Mouse (Mus musculus): ENCODE data around the gene Jpt1. TPM values are rescaled to one million over a fixed set of nuclear protein-coding genes. Genes with fewer than 3 reads are reported as not detected.

Gene Jpt1
- polyA plus RNA-seq, 1 experiment from 2014 or later: 870 TPM

- H3K27ac ChIP-seq (ENCODE audit: low read depth, low read length): no peak overlapping the region
- ATAC-seq (ENCODE audit: insufficient read depth, low FRiP score, low TSS enrichment) (no peak), DNase-seq (ENCODE audit: low spot score) (no peak)
- no peak overlapping the region for H3K4me2 ChIP-seq (ENCODE audit: low read depth)
- H3K27me3 ChIP-seq (ENCODE audit: control insufficient read depth, insufficient read depth, low read length): no peaks in the 10 kb centered on the region
- no peak overlapping the region for H3K4me3 ChIP-seq (ENCODE audit: low read depth, low read length)
- no peaks in the 10 kb centered on the region for H3K9me3 ChIP-seq (ENCODE audit: control insufficient read depth, low read length)
- peaks cover 10% of the 10 kb centered on the region for H3K4me1 ChIP-seq (ENCODE audit: control insufficient read depth, insufficient read depth, low read length)
- WGBS: 83% methylated on average over 5 of the region's 5 CpGs
- no peaks in the 10 kb centered on the region for H3K36me3 ChIP-seq (ENCODE audit: control insufficient read depth, insufficient read depth, low read length)
- H3K9ac ChIP-seq (ENCODE audit: low read length): no peak overlapping the region
These were observed 2.8 kb upstream of the Jpt1 start for GRCm38 (mm10) chr11:115516942-115517341.

- Histone ChIP-seq H3K9me3 (ENCODE audit: control insufficient read depth, low read length) (no peaks in the 10 kb centered on the region), H3K27me3 (ENCODE audit: control insufficient read depth, insufficient read depth, low read length) (no peaks in the 10 kb centered on the region), H3K4me3 (ENCODE audit: low read depth, low read length) (no peak overlapping the region), H3K9ac (ENCODE audit: low read length) (no peak overlapping the region), H3K36me3 (ENCODE audit: control insufficient read depth, insufficient read depth, low read length) (no peaks in the 10 kb centered on the region), H3K4me2 (ENCODE audit: low read depth) (no peak overlapping the region), H3K27ac (ENCODE audit: low read depth, low read length) (no peak overlapping the region), H3K4me1 (ENCODE audit: control insufficient read depth, insufficient read depth, low read length) (peaks cover 28% of the 10 kb centered on the region)
- WGBS: 77% methylated on average over 6 of the region's 6 CpGs
- ATAC-seq (ENCODE audit: insufficient read depth, low FRiP score, low TSS enrichment) (no peak), DNase-seq (ENCODE audit: low spot score) (no peak)
These were observed 834 bp upstream of the Jpt1 start for GRCm38 (mm10) chr11:115515021-115515420.

- Histone ChIP-seq H3K27me3 (ENCODE audit: control insufficient read depth, insufficient read depth, low read length) (no peaks in the 10 kb centered on the region), H3K36me3 (ENCODE audit: control insufficient read depth, insufficient read depth, low read length) (no peaks in the 10 kb centered on the region), H3K4me3 (ENCODE audit: low read depth, low read length) (peak overlapping the region; percentile 100), H3K27ac (ENCODE audit: low read depth, low read length) (peak overlapping the region; percentile 61), H3K9ac (ENCODE audit: low read length) (peak overlapping the region; percentile 98), H3K4me2 (ENCODE audit: low read depth) (peak overlapping the region; percentile 96), H3K4me1 (ENCODE audit: control insufficient read depth, insufficient read depth, low read length) (peaks cover 34% of the 10 kb centered on the region), H3K9me3 (ENCODE audit: control insufficient read depth, low read length) (no peaks in the 10 kb centered on the region)
- peak; percentile 66; the same call in 1 of the 2 replicates for ATAC-seq (ENCODE audit: insufficient read depth, low FRiP score, low TSS enrichment)
- under 1% methylated on average over 57 of the region's 57 CpGs for WGBS
- DNase-seq (ENCODE audit: low spot score): peak; percentile 70
These were observed 633 bp downstream of the Jpt1 start for GRCm38 (mm10) chr11:115513271-115514237.

- Histone ChIP-seq H3K4me3 (ENCODE audit: low read depth, low read length) (peak overlapping the region; percentile 100), H3K27me3 (ENCODE audit: control insufficient read depth, insufficient read depth, low read length) (no peaks in the 10 kb centered on the region), H3K9ac (ENCODE audit: low read length) (peak overlapping the region; percentile 98), H3K4me2 (ENCODE audit: low read depth) (peak overlapping the region; percentile 96), H3K36me3 (ENCODE audit: control insufficient read depth, insufficient read depth, low read length) (no peaks in the 10 kb centered on the region), H3K9me3 (ENCODE audit: control insufficient read depth, low read length) (no peaks in the 10 kb centered on the region), H3K4me1 (ENCODE audit: control insufficient read depth, insufficient read depth, low read length) (peaks cover 40% of the 10 kb centered on the region), H3K27ac (ENCODE audit: low read depth, low read length) (peak overlapping the region; percentile 64; the same call in 1 of the 2 replicates)
- peak; percentile 30 for DNase-seq (ENCODE audit: low spot score)
- WGBS: 33% methylated on average over 8 of the region's 8 CpGs
- ATAC-seq (ENCODE audit: insufficient read depth, low FRiP score, low TSS enrichment): no peak
These were observed 1.6 kb downstream of the Jpt1 start for GRCm38 (mm10) chr11:115512407-115513183.

GRCm38 (mm10) chr11:115512004-115512403 is 2.2 kb downstream of the Jpt1 start:
- Histone ChIP-seq H3K4me1 (ENCODE audit: control insufficient read depth, insufficient read depth, low read length) (peaks cover 40% of the 10 kb centered on the region), H3K9me3 (ENCODE audit: control insufficient read depth, low read length) (no peaks in the 10 kb centered on the region), H3K36me3 (ENCODE audit: control insufficient read depth, insufficient read depth, low read length) (no peaks in the 10 kb centered on the region), H3K4me2 (ENCODE audit: low read depth) (peak overlapping the region; percentile 96), H3K9ac (ENCODE audit: low read length) (peak overlapping the region; percentile 98), H3K27me3 (ENCODE audit: control insufficient read depth, insufficient read depth, low read length) (no peaks in the 10 kb centered on the region), H3K4me3 (ENCODE audit: low read depth, low read length) (peak overlapping the region; percentile 100), H3K27ac (ENCODE audit: low read depth, low read length) (peak overlapping the region; percentile 64; the same call in 1 of the 2 replicates)
- ATAC-seq (ENCODE audit: insufficient read depth, low FRiP score, low TSS enrichment): no peak
- WGBS: 69% methylated on average over 3 of the region's 3 CpGs
- DNase-seq (ENCODE audit: low spot score): no peak

- DNase-seq (ENCODE audit: low spot score) (no peak), ATAC-seq (ENCODE audit: insufficient read depth, low FRiP score, low TSS enrichment) (no peak)
- H3K27ac ChIP-seq (ENCODE audit: low read depth, low read length): no peak overlapping the region
- H3K36me3 ChIP-seq (ENCODE audit: control insufficient read depth, insufficient read depth, low read length): no peaks in the 10 kb centered on the region
- H3K4me3 ChIP-seq (ENCODE audit: low read depth, low read length): peak overlapping the region; percentile 100
- peak overlapping the region; percentile 98 for H3K9ac ChIP-seq (ENCODE audit: low read length)
- H3K4me1 ChIP-seq (ENCODE audit: control insufficient read depth, insufficient read depth, low read length): peaks cover 40% of the 10 kb centered on the region
- H3K4me2 ChIP-seq (ENCODE audit: low read depth): peak overlapping the region; percentile 96
- WGBS: 75% methylated on average over 2 of the region's 2 CpGs
- no peaks in the 10 kb centered on the region for H3K27me3 ChIP-seq (ENCODE audit: control insufficient read depth, insufficient read depth, low read length)
- no peaks in the 10 kb centered on the region for H3K9me3 ChIP-seq (ENCODE audit: control insufficient read depth, low read length)
These were observed 3.1 kb downstream of the Jpt1 start for GRCm38 (mm10) chr11:115511121-115511520.

- H3K4me2 ChIP-seq (ENCODE audit: low read depth): peak overlapping the region; percentile 36
- peak overlapping the region; percentile 4; the same call in 1 of the 2 replicates for H3K4me3 ChIP-seq (ENCODE audit: low read depth, low read length)
- ATAC-seq (ENCODE audit: insufficient read depth, low FRiP score, low TSS enrichment): no peak
- H3K9me3 ChIP-seq (ENCODE audit: control insufficient read depth, low read length): no peaks in the 10 kb centered on the region
- peaks cover 40% of the 10 kb centered on the region for H3K4me1 ChIP-seq (ENCODE audit: control insufficient read depth, insufficient read depth, low read length)
- no peak for DNase-seq (ENCODE audit: low spot score)
- no peak overlapping the region for H3K27ac ChIP-seq (ENCODE audit: low read depth, low read length)
- no peaks in the 10 kb centered on the region for H3K27me3 ChIP-seq (ENCODE audit: control insufficient read depth, insufficient read depth, low read length)
- H3K9ac ChIP-seq (ENCODE audit: low read length): 0 out of 2 replicates have a peak overlapping the region, but pooled peaks have one; percentile 26
- H3K36me3 ChIP-seq (ENCODE audit: control insufficient read depth, insufficient read depth, low read length): no peaks in the 10 kb centered on the region
- WGBS: 62% methylated on average over 5 of the region's 5 CpGs
These were observed 3.7 kb downstream of the Jpt1 start for GRCm38 (mm10) chr11:115510507-115510888.

GRCm38 (mm10) chr11:115509773-115510506 is 4.2 kb downstream of the Jpt1 start:
- Histone ChIP-seq H3K4me1 (ENCODE audit: control insufficient read depth, insufficient read depth, low read length) (peaks cover 40% of the 10 kb centered on the region), H3K9ac (ENCODE audit: low read length) (0 out of 2 replicates have a peak overlapping the region, but pooled peaks have one; percentile 26), H3K27ac (ENCODE audit: low read depth, low read length) (no peak overlapping the region), H3K4me2 (ENCODE audit: low read depth) (peak overlapping the region; percentile 36), H3K27me3 (ENCODE audit: control insufficient read depth, insufficient read depth, low read length) (no peaks in the 10 kb centered on the region), H3K4me3 (ENCODE audit: low read depth, low read length) (no peak overlapping the region), H3K9me3 (ENCODE audit: control insufficient read depth, low read length) (no peaks in the 10 kb centered on the region), H3K36me3 (ENCODE audit: control insufficient read depth, insufficient read depth, low read length) (no peaks in the 10 kb centered on the region)
- ATAC-seq (ENCODE audit: insufficient read depth, low FRiP score, low TSS enrichment) (no peak), DNase-seq (ENCODE audit: low spot score) (no peak)
- WGBS: 51% methylated on average over 6 of the region's 6 CpGs

Data from neural tube, embryonic 11.5 days (tissue).